Mouse (Mus musculus) lung, embryonic 16.5 days (tissue): ENCODE measurements at regions not wholly inside any gene's neighbourhood (a gene's known extent, or its start where the extent isn't known, plus 50 kb on each side); places are given as distances from the start of the nearest gene placed in this dataset.
"Not testable (repeated sequence)": the region's sequence is repeated elsewhere in the genome, so short reads cannot be mapped to it uniquely, and the experiment has no call there.

Experiments
- ATAC-seq: fragments of 200-750 bp; cut with Nextera tagmentation; 2 replicates; pipeline ENCODE4 v1.8.0; 2017; ENCODE audit warnings: low read depth, mild to moderate bottlenecking, moderate library complexity
- H3K27ac ChIP-seq: fragments of 300-500 bp; sonication (generic); 2 replicates; pipeline ENCODE4 v1.5.1; 2014; ENCODE audit warnings: mild to moderate bottlenecking, control low read depth, low read length
- H3K27me3 ChIP-seq: fragments of 300-500 bp; sonication (generic); 2 replicates; pipeline ENCODE4 v1.6.1; 2014; ENCODE audit warnings: low read depth, low read length, mixed read lengths; ENCODE audit not compliant: control insufficient read depth, insufficient read depth
- H3K36me3 ChIP-seq: fragments of 300-500 bp; sonication (generic); 2 replicates; pipeline ENCODE4 v1.6.1; 2014; ENCODE audit warnings: low read length; ENCODE audit not compliant: control insufficient read depth, insufficient read depth
- H3K4me1 ChIP-seq: fragments of 300-500 bp; sonication (generic); replicated peaks from 2 replicates; pipeline ENCODE4 v1.6.1; 2014; ENCODE audit warnings: low read length, mixed read lengths; ENCODE audit not compliant: control insufficient read depth, insufficient read depth
- H3K4me2 ChIP-seq: fragments of 300-500 bp; sonication (generic); 2 replicates; pipeline ENCODE4 v1.6.1; 2014; ENCODE audit warnings: low read depth, low read length, control low read depth
- H3K4me3 ChIP-seq: fragments of 300-500 bp; sonication (generic); 2 replicates; pipeline ENCODE4 v1.5.1; 2014; ENCODE audit warnings: mild to moderate bottlenecking, low read length, control low read depth
- H3K9ac ChIP-seq: fragments of 300-500 bp; sonication (generic); 2 replicates; pipeline ENCODE4 v1.6.1; 2014; ENCODE audit warnings: low read length, control low read depth
- H3K9me3 ChIP-seq: fragments of 300-500 bp; sonication (generic); 2 replicates; pipeline ENCODE4 v1.6.1; 2016; ENCODE audit warnings: low read length; ENCODE audit not compliant: control insufficient read depth
- WGBS: fragments of 180-500 bp; shearing (Covaris S2); extraction: QIAGEN DNeasy Blood & Tissue Kit; methylation state at CpG from one replicate; pipeline ENCODE4 v1.1.7; 2014; 5-methylcytosine and 5-hydroxymethylcytosine counted together

DNA sequence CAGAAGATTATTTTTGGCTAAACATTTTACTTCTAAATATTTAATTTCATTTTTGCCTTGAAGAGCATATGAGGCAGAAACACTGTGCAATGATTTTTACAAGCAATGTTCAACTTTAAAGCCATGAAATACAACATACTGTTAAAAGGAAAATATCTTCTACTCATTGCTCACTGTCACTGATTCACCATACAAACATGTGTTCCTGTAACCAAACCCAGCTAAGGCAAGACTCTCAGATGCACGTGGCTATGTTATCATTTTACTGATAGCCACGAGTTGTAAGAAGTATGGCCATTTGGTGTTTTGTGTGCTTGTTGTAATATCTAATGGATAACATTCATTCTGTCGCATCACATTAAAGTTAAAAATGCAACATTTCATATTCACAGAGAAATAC is 287.3 kb upstream of the Adamts5 start:
- Histone ChIP-seq H3K27ac (no peak overlapping the region), H3K36me3 (no peaks in the 10 kb centered on the region), H3K4me2 (no peak overlapping the region), H3K9me3 (no peaks in the 10 kb centered on the region), H3K4me1 (no peaks in the 10 kb centered on the region), H3K27me3 (no peaks in the 10 kb centered on the region), H3K9ac (no peak overlapping the region), H3K4me3 (no peak overlapping the region)
- WGBS: 68% methylated on average over 3 of the region's 3 CpGs
- ATAC-seq: no peak

DNA sequence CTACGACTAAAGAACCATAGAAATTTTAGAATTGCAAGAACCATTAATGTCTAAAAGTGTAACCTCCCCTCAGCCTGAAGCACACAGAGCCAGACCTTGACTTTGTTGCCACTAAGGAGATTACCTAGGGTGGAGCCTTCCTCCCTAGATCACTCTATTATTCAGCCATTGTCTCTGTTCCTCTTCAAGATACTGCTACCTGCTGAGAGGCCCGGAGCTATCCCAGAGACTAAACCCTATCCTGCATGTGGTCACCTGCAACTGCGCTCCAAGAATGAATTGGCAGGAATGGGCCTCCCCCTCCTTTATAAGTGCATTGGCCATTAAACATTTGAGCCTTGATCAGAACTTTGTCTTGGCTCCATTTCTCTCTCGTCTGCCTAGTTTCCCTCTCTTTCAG is 286.0 kb upstream of the Adamts5 start:
- H3K4me2 ChIP-seq, H3K4me3 ChIP-seq, H3K27me3 ChIP-seq, H3K9me3 ChIP-seq, H3K9ac ChIP-seq, H3K27ac ChIP-seq, H3K4me1 ChIP-seq, H3K36me3 ChIP-seq, ATAC-seq: not testable (repeated sequence)
- 70% methylated on average over 4 of the region's 4 CpGs for WGBS

DNA sequence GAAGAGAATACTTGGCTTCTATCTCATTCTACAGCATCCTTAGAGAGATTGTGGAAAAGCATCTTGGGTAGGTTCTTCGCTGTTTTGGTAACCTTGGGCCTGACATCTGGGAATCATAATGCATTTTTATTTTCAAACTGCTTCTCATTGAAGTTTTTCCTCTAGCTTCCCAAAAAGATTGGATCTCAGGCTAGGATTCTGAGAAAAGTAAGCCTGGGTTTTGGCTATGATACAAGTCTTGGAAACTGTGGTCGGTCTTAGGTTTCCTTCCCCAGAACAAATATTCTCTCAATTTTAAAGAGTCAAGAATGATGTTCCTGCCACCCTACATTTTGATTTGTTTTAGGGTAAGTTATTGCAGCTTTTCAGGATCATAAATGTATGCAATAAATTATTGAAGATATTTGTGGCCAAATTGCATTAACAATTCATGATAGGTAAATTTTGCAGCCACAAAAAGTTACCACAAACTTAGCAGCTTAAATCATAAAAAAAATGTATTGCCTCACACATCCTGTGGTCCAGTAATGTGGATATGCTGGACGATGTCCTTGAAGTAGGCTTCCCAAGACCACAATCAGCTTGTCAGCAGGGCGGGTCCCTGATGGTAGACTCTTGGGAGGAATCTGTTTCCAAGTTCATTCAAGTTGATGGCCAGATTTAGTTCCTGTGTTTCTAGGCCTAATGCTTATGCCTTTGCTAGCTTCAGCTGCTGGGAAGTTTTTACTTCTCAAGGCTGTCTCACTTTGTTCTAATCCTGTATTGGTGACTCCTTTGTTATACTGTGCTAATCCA is 257.6 kb upstream of the Adamts5 start:
- Histone ChIP-seq H3K4me2 (no peak overlapping the region), H3K27ac (no peak overlapping the region), H3K9ac (no peak overlapping the region), H3K27me3 (no peaks in the 10 kb centered on the region), H3K4me1 (no peaks in the 10 kb centered on the region), H3K4me3 (no peak overlapping the region), H3K36me3 (no peaks in the 10 kb centered on the region), H3K9me3 (no peaks in the 10 kb centered on the region)
- ATAC-seq: no peak
- 87% methylated on average over 4 of the region's 4 CpGs for WGBS

DNA sequence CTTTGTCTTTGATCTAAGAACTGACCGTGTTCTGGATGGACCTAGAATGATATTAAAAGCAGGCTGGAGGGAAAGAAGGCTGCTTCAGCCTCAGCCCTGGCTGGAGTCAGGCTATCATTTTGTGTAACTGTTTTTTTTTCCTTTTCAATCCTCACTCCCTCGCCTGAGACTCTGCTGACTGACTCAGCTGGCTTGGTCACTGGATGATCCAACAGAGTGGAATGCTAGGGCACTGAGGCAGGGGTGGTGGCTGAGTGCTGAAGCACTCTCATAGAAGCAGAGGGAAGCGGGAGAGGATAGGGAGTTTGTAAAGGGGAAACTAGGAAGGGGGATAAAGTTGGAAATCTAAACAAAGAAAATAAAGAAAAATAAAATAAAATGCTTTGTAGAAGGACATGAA is 236.5 kb upstream of the Adamts5 start:
- no peak overlapping the region for H3K4me2 ChIP-seq
- H3K27me3 ChIP-seq: no peaks in the 10 kb centered on the region
- no peaks in the 10 kb centered on the region for H3K36me3 ChIP-seq
- no peaks in the 10 kb centered on the region for H3K4me1 ChIP-seq
- H3K27ac ChIP-seq: no peak overlapping the region
- 44% methylated on average over 3 of the region's 3 CpGs for WGBS
- H3K9me3 ChIP-seq: no peaks in the 10 kb centered on the region
- H3K9ac ChIP-seq: no peak overlapping the region
- no peak for ATAC-seq
- no peak overlapping the region for H3K4me3 ChIP-seq

DNA sequence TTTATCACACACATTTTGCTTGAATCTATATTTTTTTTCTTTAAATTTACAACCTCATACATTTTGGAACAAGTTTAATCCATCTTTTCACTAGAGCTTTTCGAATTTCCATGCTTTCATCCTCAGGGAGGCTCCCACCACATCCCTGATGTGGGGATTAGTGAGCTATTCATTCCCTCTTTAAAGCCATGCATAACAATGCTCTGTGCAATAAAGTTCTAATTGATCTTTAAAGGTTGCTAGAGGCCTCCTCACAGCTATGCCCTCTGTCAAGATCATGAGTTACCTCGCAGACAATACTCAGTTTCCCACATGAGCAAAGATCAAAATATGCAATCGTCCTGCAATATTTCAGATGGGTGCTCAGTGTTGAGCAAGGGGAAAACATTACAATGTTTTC is 234.5 kb upstream of the Adamts5 start:
- no peaks in the 10 kb centered on the region for H3K4me1 ChIP-seq
- no peak overlapping the region for H3K9ac ChIP-seq
- H3K4me3 ChIP-seq: no peak overlapping the region
- no peaks in the 10 kb centered on the region for H3K9me3 ChIP-seq
- H3K36me3 ChIP-seq: no peaks in the 10 kb centered on the region
- WGBS: 61% methylated on average over 3 of the region's 3 CpGs
- ATAC-seq: no peak
- H3K27me3 ChIP-seq: no peaks in the 10 kb centered on the region
- H3K4me2 ChIP-seq: no peak overlapping the region
- H3K27ac ChIP-seq: no peak overlapping the region

DNA sequence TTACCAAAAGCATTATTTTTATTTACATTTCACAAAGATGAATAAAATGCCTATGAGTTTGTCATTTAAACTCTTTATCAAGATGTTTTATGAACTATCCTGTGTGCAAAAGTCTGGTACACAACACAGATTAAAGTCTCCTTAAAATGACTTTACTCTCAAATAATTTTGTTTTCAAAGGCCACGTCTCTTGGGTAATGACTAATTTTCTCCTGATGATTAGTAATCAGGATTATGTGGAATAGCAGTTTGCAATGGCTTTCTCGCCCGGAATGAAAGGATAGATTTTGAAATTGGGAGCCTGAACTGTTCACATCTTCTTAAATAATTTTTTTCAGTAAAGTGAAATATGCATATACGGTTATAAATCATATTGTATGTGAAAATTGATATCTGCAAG is 225.8 kb upstream of the Adamts5 start:
- H3K4me2 ChIP-seq: no peak overlapping the region
- no peaks in the 10 kb centered on the region for H3K4me1 ChIP-seq
- H3K9me3 ChIP-seq: no peaks in the 10 kb centered on the region
- no peaks in the 10 kb centered on the region for H3K27me3 ChIP-seq
- no peak overlapping the region for H3K9ac ChIP-seq
- WGBS: 81% methylated on average over 4 of the region's 4 CpGs
- no peaks in the 10 kb centered on the region for H3K36me3 ChIP-seq
- no peak overlapping the region for H3K4me3 ChIP-seq
- H3K27ac ChIP-seq: no peak overlapping the region
- no peak for ATAC-seq

DNA sequence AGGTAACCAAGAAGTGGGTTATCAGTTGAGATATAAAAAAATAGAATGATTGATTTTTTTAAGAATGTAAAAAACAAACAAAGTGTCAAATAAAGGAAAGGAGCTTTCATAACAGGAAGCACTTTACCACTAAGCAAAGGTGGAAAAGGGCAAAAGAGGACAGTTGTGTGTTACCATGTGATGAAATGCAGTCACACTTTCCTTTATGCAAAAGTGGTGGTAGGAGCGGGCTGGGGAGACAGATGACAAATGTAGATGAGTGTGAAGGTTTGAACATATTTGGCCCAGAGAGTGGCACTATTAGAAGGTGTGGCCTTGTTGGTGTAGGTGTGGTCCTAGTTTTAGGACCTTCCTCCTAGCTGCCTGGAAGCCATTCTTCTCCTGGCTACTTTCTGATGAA is 222.6 kb upstream of the Adamts5 start:
- no peaks in the 10 kb centered on the region for H3K36me3 ChIP-seq
- no peaks in the 10 kb centered on the region for H3K27me3 ChIP-seq
- H3K4me1 ChIP-seq: no peaks in the 10 kb centered on the region
- ATAC-seq: no peak
- H3K9ac ChIP-seq: no peak overlapping the region
- H3K9me3 ChIP-seq: no peaks in the 10 kb centered on the region
- H3K4me3 ChIP-seq: no peak overlapping the region
- no peak overlapping the region for H3K4me2 ChIP-seq
- H3K27ac ChIP-seq: no peak overlapping the region
- 71% methylated on average over 1 of the region's 1 CpGs for WGBS

DNA sequence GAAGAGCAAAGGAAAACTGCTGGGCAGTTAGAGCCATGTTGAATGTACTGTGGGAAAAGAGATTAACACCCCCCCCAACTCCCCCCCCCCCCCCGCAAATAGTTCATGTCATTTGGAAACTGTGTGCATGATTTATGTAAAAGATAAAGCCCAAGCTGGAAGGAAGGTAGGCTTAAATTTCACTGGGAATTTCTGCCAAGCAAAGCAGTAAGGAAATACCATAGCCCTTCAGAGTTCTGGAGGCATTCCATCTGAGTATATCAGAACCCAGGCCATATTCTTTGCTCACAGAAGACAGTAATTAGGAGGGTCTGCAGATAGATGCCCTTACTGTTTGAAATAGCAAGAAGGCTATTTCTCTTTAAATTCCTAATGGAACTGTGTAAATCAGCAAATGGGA is 221.3 kb upstream of the Adamts5 start:
- H3K9me3 ChIP-seq: no peaks in the 10 kb centered on the region
- no peak overlapping the region for H3K27ac ChIP-seq
- no peaks in the 10 kb centered on the region for H3K36me3 ChIP-seq
- ATAC-seq: no peak
- H3K4me3 ChIP-seq: no peak overlapping the region
- no peaks in the 10 kb centered on the region for H3K27me3 ChIP-seq
- H3K4me2 ChIP-seq: no peak overlapping the region
- no peaks in the 10 kb centered on the region for H3K4me1 ChIP-seq
- H3K9ac ChIP-seq: no peak overlapping the region
- 19% methylated on average over 1 of the region's 1 CpGs for WGBS

DNA sequence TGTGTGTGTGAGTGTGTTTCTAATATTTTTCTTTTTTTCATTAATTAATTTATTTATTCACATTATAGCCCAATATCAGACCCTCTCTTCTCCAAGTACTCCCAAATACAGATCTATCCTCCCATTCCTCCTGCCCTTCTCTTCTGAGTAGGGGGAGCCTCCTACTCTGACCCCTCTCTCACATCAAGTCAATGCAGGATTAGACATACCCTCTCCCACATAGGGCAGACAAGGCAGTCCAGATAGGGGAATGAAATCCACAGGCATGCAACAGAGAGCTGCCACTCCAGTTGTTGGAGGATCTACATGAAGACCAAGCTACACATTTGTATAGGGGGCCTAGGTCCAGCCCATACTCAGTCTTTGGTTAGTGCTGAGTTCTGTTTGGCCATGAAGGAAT is 216.3 kb upstream of the Adamts5 start:
- no peak for ATAC-seq
- H3K4me2 ChIP-seq: no peak overlapping the region
- no peak overlapping the region for H3K9ac ChIP-seq
- H3K9me3 ChIP-seq: no peaks in the 10 kb centered on the region
- H3K4me3 ChIP-seq: no peak overlapping the region
- no peaks in the 10 kb centered on the region for H3K36me3 ChIP-seq
- no peak overlapping the region for H3K27ac ChIP-seq
- H3K27me3 ChIP-seq: no peaks in the 10 kb centered on the region
- H3K4me1 ChIP-seq: no peaks in the 10 kb centered on the region
